Mouse (Mus musculus) myocyte (in vitro differentiated cells): ENCODE results near the gene Mtf1.

Experiments used
- MYOD1 ChIP-seq, 3 experiments: IDR thresholded peaks; one replicate each; pipeline ENCODE4 v1.6.1; 2011; ENCODE audit warnings: control low read depth in 2 of 3, low read depth in 2 of 3, mild to moderate bottlenecking in 2 of 3, moderate library complexity in 1 of 3; ENCODE audit not compliant: insufficient read length in 2 of 3, control insufficient read depth in 1 of 3
- POLR2A ChIP-seq: IDR thresholded peaks from one replicate; pipeline ENCODE4 v1.6.1; 2011; ENCODE audit warnings: low read depth, mild to moderate bottlenecking, control low read depth, moderate library complexity; ENCODE audit not compliant: insufficient read length
- POLR2AphosphoS2 ChIP-seq: IDR thresholded peaks from one replicate; pipeline ENCODE4 v1.6.1; 2011; ENCODE audit warnings: low read depth, control low read depth; ENCODE audit not compliant: insufficient read length
- TCF12 ChIP-seq: IDR thresholded peaks from one replicate; pipeline ENCODE4 v1.6.1; 2011; ENCODE audit warnings: mild to moderate bottlenecking, control low read depth; ENCODE audit not compliant: poor library complexity, insufficient read depth, severe bottlenecking
- TCF3 ChIP-seq: IDR thresholded peaks from one replicate; pipeline ENCODE4 v1.6.1; 2011; ENCODE audit warnings: low read depth, control low read depth; ENCODE audit not compliant: insufficient read length
- USF1 ChIP-seq: IDR thresholded peaks from one replicate; pipeline ENCODE4 v1.6.1; 2011; ENCODE audit warnings: low read depth, mild to moderate bottlenecking, control low read depth, moderate library complexity

DNA sequence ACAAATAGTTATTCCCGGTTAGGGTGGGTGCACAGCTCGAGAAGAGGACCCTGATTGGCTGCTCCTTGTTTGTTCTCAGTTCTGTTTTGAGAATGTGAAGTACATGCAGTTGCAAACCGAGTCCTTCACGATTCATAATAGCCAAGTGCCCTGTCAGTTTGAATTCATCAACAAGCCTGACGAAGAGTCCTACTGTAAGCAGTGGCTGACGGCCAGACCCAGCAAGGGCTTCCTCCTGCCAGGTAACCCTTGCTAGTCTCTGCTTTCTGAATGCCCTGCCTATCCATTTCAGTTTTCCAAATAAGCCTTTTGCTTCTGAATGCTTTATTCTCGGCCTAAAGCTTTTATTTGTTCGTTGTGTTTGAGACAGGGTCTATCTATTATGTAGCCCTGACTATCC, 9.8 kb upstream of the Mtf1 start:
- TF ChIP-seq MYOD1 (IDR thresholded peaks at IDR 0.05; ENCODE audit: control insufficient read depth in 1 of 3, insufficient read length in 2 of 3, low read depth in 2 of 3), result no peak
- TF ChIP-seq POLR2AphosphoS2, result no peak
- no peak for TF ChIP-seq USF1
- TF ChIP-seq POLR2A, result no peak
- no peak for TF ChIP-seq TCF12
- TF ChIP-seq TCF3, result no peak
